Mouse (Mus musculus): ENCODE measurements around the gene Gm28729.
"Not testable (repeated sequence)": the region's sequence is repeated elsewhere in the genome, so short reads cannot be mapped to it uniquely, and the experiment has no call there.

The Gm28729 gene

GRCm38 (mm10) chr9:96521574-96521973, 3.5 kb downstream of the Gm28729 start:
- not testable (repeated sequence) for DNase-seq (ENCODE audit: low spot score)

DNA sequence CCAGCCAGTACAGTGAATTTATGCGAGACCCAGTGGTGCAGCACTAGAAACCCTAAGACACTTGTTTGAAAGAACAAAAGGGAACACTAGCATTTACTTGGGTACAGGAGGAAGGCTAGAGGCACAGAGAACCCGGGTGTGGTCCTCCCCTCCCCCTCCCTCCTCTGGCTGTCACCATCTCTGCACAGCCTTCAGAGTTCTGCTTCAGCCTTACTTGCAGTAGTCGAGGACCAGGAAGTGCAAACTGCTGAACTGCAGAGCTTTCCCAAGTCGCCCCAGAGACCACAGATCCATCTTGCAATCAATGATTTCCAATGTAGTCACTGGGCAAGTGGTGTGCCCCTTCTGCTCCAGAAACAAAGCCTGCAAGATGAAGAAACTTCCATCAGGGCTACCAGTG, 7.6 kb downstream of the Gm28729 start:
- no peak for DNase-seq (ENCODE audit: low spot score)

DNA sequence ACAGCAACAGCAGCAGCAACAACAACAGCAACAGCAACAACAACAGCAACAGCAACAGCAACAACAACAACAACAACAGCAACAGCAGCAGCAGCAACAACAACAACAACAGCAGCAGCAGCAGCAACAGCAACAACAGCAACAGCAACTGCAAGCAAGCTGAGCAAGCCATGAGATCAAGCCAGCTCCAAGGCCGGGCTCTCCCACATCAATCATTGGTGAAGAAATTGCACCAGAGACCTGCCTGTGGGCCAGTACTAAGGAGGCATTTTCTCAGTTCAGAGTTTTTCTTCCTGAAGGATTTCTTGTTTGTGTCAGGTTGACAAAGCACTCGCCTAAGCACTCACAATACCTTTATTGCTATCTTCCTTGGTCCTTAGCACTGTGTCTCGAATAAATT, 8.3 kb downstream of the Gm28729 start:
- DNase-seq (ENCODE audit: low spot score) = no peak

- no peak for DNase-seq (ENCODE audit: low spot score)
Observed at GRCm38 (mm10) chr9:96515737-96516136, 9.3 kb downstream of the Gm28729 start.

DNA sequence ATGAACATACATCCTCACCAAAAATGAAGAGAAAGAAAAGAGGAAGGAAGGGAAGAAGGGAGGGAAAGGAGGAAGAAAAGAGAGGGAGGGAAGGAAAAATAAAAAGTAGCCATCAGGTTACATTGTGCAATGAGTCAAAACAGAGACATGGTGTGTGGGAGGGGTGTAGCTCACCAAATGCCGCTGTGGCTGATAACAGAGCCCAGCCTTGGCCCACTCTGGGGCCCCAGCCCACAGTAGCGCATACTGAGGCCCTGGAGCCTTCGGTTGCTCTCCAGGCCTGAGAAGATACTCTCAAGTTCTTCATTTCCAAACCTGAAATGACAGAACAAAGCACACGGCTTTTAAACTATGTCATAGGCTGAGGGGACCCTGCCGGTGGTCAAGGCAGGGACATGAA, 10.8 kb downstream of the Gm28729 start:
- DNase-seq (ENCODE audit: low spot score) = no peak

DNA sequence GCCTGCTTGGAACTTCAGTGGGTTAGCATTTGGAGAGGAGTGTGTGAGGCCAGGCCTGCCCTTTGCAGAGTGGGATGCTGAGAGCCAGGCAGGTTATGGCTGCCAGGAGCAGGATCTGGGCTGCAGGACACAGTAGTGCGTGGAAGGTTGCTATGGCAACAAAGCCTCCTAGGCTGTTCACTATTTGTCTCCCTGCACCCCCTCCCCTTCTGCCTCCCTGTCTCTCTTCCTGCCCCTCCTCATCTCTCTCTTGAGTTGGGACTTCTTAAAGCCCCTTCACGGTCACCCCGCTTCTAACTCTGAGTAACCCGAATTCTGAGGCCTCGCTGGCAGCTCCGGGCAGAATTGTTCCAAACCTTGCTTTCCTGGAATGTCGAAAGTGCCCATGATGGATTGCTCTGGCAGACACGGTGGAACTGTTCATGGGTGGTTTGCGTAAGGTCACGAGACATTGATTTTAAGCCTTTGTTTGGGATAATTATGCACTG, 19.0 kb downstream of the Gm28729 start:
- DNase-seq (ENCODE audit: low spot score) = peak; percentile 17

DNA sequence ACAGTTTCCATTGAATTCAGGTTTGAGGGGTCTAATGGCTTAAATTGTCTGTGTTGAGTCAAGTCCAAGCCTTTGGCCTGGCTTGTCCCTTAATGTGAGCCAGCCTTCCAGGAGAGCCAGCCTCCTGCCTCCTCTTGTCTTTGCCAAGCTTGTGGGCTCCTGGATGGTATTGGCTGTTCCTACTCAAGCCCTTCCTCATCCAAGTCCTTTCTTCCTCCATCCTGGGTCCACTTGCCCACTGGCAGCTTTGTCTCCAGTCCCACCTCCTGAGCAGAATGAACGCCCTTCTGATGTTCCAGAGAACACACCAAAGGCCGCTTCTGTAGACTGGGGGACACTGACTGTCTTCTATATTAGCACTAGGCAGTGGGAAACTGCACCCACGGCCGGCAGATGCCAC, 19.9 kb downstream of the Gm28729 start:
- DNase-seq (ENCODE audit: low spot score) = no peak

- no peak for DNase-seq (ENCODE audit: low spot score)
Observed at GRCm38 (mm10) chr9:96504116-96504895, 20.8 kb downstream of the Gm28729 start.

DNA sequence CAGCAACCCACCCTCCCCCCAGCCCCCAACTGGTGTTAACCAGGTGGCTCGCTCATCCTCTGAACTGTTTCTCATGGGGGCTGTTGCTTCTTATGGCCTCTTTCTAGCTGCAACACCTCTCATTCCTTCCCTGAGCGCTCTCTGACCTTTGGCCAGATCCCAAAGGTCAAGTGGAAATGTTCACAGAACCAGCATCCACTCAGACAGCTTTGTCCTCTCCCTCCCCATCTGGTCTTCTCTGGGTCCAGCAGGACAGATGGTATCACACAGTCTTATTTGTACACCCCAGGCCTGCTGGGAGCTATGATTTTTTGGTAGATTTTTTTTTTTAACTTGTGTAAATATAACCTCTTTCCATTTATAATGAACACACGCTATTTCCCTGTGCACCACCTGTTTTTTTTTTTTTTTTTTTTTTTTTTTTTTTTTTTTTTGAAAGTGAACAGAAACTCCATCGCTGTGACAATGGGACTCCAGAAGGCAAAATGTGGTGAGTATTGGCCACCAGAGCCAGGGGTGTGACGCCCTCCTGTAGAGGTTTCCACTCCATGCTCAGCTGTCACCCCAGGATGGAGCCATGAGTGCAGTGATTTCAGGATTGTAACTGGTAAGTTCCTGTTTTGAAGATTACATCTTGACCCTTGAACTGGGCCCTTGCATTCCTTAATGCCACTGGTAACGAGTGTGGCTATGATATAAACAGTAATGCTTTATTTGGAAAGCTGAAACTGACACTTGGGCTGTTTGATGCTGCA, 22.0 kb downstream of the Gm28729 start:
- DNase-seq (ENCODE audit: low spot score) = no peak

- no peak for DNase-seq (ENCODE audit: low spot score)
Observed at GRCm38 (mm10) chr9:96501217-96501616, 23.8 kb downstream of the Gm28729 start.

DNA sequence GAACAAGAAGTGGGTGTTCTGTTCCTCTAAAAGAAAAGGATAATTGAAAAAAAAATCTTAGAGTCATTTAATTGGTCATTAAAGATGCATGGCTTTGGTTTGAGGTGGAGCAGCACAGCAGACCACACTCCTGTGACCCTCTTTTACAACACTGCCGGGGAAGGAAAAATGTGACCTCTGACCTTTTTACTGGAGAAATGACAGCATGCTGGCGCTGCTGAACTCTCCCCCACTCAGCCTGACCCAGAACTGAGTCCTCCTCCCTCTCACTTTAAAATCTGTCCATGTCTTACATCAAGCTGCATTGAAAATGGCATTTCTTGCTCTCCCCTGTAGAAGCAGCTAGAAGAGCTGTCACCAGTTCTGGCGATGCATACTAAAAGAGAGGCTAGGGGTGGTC, 31.9 kb downstream of the Gm28729 start:
- DNase-seq (ENCODE audit: low spot score) = no peak

DNA sequence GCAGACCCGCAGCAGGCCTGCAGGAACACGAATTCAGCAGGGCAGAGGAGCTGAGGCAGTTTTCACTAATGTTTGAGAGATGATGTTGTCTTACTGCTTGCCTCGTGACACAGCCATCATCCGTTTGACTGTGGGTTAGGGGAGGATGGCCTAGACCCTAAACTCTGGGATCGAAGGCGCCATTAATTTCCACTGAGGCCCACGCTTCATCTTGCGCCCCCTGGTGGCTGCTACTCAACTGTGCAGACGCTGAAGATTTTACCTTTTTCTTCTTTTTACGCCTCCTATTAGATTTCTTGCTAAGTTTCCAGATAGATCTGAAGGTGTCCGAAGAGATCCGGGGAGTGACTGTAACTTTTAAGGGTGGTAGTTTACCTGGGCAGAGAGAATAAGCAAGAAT, 33.3 kb downstream of the Gm28729 start:
- no peak for DNase-seq (ENCODE audit: low spot score)

DNA sequence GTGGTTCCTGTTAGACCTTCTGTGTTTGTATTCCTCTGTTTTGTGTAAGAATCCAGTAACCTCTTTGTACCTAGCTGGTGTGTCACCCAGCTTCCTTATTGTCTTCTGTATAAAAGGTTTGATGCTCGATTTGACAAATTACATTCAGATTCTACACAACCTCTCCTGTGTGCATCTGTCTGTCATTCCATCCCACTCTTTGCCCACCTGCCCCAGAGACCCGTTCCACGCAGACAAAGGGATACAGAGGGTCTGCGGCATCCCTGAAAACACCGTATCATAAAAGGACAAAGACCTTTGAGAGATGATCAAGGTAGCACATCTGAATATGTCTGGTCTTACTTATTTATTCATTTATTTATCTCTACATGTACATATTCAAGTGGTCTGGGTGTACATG, 37.2 kb downstream of the Gm28729 start:
- DNase-seq (ENCODE audit: low spot score) = not testable (repeated sequence)

DNA sequence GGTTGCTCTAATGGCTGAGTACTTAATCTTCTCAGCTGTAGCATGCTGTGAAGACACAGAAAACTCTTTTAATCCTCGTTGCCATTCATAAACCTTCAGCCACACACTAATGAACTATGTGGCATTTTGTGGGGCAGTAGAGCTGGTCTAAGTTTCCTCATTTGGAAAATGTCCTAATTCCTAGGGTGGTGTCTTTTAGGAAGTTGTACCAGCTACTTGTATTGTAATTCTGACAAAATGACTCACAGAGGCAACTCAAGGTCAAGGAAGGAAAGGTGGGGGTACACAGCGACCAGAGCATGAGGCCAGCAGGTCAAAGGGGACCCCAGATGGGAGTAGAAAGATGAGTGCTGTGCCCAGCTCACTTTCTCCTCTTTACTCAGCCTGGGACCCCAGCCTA, 41.4 kb downstream of the Gm28729 start:
- DNase-seq (ENCODE audit: low spot score) = no peak

DNA sequence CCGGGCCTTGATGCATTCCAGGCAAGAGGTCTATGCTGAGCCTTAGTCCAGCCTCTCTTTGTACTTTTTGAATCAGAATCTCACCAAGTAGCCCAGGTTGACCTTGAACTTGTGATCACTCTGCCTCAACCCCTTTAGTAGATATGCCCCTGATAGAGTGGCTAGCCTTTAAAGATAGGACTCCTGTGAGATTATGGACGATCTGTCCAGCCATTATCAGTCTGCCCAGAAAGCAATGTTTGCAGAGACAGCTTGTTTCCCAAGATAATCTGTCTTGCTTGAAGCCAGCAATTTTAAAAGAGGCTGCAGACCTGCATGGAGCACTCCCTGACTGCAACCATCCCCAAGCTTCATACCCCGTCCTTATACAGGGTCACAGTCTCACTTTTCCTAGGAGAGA, 42.0 kb downstream of the Gm28729 start:
- no peak for DNase-seq (ENCODE audit: low spot score)

GRCm38 (mm10) chr9:96478071-96478888, 46.8 kb downstream of the Gm28729 start, which contains the start of gene Rnf7:
Rnf7 (minus strand) TSS chr9:96478675.
- DNase-seq (ENCODE audit: low spot score) = peak; percentile 98

GRCm38 (mm10) chr9:96472356-96472755, 52.7 kb downstream of the Gm28729 start:
- no peak for DNase-seq (ENCODE audit: low spot score)

GRCm38 (mm10) chr9:96471681-96472080, 53.4 kb downstream of the Gm28729 start:
- DNase-seq (ENCODE audit: low spot score) = not testable (repeated sequence)

DNA sequence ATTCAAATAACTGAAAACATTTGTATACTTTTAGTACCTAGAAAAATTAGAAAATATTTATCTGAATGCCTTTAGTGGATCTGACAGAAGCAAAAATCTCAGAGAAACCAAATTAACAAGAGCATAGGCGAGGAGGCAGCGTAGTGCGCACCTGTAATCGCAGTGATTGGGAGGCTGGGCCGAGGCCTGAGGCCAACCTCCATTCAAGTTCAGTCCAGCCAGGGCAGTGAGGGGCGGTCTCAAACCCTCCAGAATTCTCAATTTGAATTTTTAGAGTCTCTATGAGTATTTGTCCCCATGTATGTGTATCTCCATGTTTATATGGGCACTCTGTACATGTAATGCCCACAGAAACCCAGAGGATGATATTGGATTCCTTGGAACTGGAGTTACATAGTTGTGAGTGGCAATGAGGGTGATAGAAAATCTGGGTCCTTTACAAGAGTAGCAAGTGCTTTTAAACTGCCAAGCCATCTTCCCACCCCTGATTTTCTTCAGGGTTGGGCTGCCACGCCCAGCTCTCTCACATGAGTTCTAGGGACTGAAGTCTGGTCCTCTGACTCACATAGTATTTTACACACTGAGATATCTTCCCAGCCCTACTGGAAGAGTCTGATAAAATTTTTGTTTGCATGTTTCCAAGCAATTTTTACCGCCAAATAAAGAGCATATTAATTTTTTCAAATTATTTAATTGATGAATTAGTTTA, 54.6 kb downstream of the Gm28729 start:
- DNase-seq (ENCODE audit: low spot score) = no peak

DNA sequence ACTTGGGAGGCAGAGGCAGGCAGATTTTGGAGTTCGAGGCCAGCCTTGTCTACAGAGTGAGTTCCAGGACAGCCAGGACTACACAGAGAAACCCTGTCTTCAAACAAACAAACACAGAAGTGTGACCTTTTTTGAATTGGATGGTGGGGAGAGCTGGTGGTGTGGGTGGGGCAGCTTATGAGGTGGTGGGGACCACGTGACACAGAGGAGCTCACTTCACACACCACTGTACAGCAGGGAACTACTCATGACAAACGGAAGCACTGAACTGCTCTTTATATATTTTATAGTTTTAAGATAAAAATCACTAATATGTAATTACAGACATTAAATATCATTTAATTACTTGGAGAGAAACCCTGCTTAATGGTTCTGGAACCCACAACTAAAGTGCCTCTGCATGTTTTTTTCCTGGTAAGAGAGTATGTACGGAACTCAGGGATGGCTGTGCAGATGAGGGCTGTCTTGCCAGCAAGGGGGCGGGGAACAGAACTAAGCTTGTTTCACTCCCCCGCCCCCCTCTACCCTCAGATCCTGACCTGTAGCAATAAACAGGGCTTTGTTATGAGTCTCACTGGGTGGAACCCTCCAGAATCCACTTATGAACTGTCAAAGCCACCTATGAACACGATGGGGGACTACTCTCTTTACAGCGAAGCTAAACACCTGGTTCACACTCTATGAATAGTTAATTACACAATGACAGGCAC, 55.4 kb downstream of the Gm28729 start:
- DNase-seq (ENCODE audit: low spot score) = no peak

DNA sequence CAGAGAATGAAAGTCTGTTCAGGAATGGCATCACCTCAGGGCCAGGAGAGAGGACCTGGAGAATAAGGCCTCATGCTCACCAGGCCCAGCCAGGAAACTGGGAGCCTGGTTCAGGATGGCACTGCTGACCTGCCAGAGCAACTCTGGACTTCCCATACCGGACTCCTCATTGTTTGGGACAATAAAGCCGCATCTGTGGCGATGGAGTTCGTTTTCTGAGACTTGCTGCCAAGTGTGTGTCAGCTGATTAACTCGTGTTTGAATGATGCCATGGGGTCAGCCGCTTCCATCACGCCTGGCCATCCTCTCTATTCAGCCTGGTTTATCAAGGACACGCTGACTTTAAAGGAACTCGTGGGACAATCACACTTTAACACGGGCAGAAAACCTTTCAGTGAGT, 61.4 kb downstream of the Gm28729 start:
- peak; percentile 36 for DNase-seq (ENCODE audit: low spot score)
